Mouse (Mus musculus) CD4-positive naive resting alpha-beta T cell, adult 76 days (primary cell): ENCODE results near the gene Wfikkn2. TPM values are rescaled to one million over a fixed set of nuclear protein-coding genes. Genes with fewer than 3 reads are reported as not detected.

Source experiments
- total RNA-seq: library from RNA; stranded (reverse); gene quantifications from one replicate; pipeline ENCODE4 v1.2.4, GENCODE M21; 2023

The Wfikkn2 gene
- total RNA-seq: 2.7 TPM

DNA sequence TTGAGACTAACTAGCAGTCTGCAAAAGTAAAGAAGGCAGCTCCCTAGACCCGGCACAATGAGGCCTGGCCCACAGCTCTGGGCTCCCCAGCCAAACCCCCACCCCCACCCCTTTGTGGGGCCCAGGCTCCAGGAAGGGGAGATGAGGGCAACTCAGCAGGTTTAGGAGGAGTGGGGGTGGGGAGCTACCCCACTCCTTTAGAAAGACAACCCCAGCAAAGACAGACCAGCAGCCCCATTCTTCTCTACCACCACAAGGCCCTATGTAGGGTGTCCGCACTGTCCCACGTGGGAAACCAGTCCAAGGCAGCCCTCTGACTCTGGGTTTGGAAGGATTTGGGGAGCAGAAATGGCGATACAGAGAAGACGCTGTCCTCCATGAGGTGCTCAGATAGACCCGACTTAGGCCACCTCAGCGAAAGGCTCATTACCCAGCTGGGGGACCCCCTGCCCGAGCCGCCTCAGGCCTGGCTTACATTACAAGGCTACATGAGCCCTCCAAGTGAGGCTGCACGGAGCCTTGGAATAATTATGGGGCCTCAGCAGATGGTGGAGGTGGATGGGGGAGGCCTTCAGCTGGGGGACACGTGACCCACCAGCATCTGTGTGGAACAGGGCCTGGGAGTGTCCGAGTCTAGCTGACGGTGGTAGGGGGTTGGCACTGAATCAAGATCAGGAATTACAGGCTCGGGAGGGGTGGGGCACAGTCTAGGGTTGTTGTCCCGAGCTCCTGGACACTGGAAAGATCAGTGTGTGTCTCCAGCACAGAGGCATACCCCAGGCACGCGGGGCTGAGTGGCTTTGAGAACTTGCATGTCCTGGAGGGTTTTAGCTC, at the start of gene Wfikkn2:
Wfikkn2 (minus strand) TSS at position 51 of the 834 bp plus-strand sequence.

DNA sequence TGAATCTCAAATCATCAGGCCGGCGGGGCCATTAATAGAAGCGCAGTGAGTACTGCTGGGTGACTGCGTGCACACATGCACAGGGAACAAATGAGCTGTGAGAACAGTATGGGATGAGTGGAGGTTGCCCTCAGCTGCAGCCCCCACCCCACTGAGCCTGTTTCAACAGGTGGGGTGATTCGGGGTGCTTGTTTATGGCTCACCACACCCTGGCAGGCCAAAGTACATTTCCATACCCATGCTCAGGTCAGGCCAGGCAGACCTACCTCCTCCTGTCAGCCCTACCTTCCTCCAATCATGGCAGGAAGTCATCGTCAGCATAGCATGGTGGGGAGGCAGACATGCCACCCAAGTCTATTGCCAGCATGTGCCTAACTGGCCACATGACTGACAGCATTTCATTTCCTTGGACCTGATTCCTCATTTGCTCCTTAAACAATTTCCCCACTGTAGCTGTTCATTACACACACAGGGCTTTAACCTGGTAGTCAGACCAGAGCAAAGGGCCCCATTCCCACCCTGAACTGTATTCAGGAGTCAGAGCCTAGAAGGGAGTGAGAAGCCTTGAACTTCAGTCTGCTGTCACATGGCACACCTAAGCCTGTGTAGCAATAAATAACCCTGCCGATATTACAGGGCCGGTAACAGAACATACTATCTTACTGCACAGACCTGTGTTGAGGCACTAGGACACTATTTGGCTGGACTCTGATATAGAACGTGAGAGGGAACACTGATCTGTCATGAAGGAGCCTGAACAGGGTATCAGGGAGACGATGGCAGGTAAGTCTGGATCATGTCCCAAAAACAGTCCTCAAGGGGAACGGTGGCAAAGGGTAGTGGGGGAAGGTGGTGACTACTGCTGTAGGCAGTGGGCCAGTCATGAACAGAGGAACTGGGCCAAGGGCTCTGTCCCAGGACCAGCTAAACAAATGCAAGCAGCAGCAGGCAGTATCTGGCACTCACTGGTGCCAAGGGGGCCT, 35.7 kb upstream of the Wfikkn2 start, which contains the start of gene Gm21885:
Gm21885 (plus strand) TSS at position 675 of the 983 bp plus-strand sequence.

DNA sequence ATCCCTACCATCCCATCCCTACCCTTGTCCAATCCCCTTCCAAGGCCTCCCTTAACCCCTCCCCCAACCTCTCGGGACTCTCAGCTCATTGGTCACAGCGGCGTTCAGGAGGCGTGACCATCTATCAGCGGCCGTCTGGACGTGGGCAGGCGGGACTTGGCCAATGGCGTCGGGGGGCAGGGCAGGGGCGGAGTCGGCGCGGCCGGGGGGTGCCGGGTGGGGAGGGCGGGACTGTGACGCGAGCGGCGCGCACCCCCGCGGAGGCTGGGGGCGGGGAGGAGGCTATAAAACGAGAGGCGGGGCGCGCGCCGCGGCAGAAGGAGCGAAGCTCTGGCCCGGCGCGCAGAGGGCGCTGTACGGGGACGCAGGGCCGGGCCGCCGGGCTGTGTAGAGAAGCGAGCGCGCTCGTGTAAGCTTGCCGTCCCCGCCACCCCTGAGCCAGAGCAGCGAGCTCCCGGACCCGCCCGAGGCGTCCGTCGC, 34.6 kb downstream of the Wfikkn2 start, which contains the start of gene Tob1:
Tob1 (plus strand) TSS at position 331 of the 480 bp plus-strand sequence.

Other genes with a start within 250 kb of the Wfikkn2 start
- 93.6 TPM for gene Spag9, start 249.9 kb downstream of the Wfikkn2 start, total RNA-seq
- 96.1 TPM for gene Tob1, start 34.6 kb downstream of the Wfikkn2 start, total RNA-seq
- not detected for gene Gm21885, start 35.9 kb upstream of the Wfikkn2 start, total RNA-seq
- gene Luc7l3, start 76.0 kb upstream of the Wfikkn2 start, total RNA-seq: 134 TPM
- gene Ankrd40, start 82.0 kb upstream of the Wfikkn2 start, total RNA-seq: 53.2 TPM
- gene Abcc3, start 147.0 kb upstream of the Wfikkn2 start, total RNA-seq: 2.8 TPM
- gene Cacna1g, start 228.2 kb upstream of the Wfikkn2 start, total RNA-seq: not detected
- not detected for gene Spata20, start 240.2 kb upstream of the Wfikkn2 start, total RNA-seq